Mouse (Mus musculus) olfactory bulb, adult 2 months (tissue): ENCODE measurements around the gene Lrmp.

Source experiments
- CTCF ChIP-seq: fragments of 200-500 bp; IDR thresholded peaks from 2 replicates; pipeline ENCODE4 v1.5.1; 2012; ENCODE audit warnings: low read depth, mild to moderate bottlenecking, low read length, moderate library complexity; ENCODE audit not compliant: insufficient read depth
- POLR2A ChIP-seq: fragments of 200-500 bp; IDR thresholded peaks from 2 replicates; pipeline ENCODE4 v1.6.1; 2012; ENCODE audit warnings: mild to moderate bottlenecking, low read depth, low read length, moderate library complexity; ENCODE audit not compliant: insufficient read depth

- no peak for TF ChIP-seq CTCF
- TF ChIP-seq POLR2A: no peak
These were observed 21.4 kb downstream of the Lrmp start for GRCm38 (mm10) chr6:145136831-145137230.
